Mouse (Mus musculus): ENCODE data around the gene Gm36028. TPM values are rescaled to one million over a fixed set of nuclear protein-coding genes. Genes with fewer than 3 reads are reported as not detected.
A peak's percentile ranks its signal among the peaks of the same experiment; 100 is the strongest.

Gene Gm36028
- polyA plus RNA-seq, 1 experiment = 0.25 TPM

DNA sequence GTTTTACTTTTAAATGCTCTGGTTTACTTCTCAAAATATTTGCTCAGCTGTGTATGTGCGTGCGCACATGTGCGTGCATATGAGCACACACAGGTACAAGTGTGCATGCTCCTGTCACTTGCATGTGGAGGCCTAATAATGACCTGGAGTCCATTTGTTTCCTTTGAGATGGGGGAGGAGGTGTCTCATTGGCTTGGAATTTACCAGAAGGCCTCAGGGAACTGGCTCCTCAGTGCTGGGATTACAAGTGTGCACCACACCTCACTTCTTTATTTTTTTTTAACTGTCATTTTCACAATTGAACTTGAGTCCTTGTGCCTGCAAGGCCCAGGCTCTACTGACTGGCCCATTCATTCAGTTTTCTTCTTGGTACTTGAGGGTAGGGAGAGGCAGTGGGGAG lies 16.5 kb upstream of the Gm36028 start:
- TF ChIP-seq CTCF (IDR thresholded peaks at IDR 0.05; ENCODE audit: borderline replicate concordance, extremely low read depth, insufficient read depth, insufficient read length) (no peak), POLR2A (IDR thresholded peaks at IDR 0.05; ENCODE audit: borderline replicate concordance, extremely low read depth, insufficient read depth, insufficient read length, poor library complexity, severe bottlenecking) (no peak)
- no peak for DNase-seq (ENCODE audit: low read depth)

DNA sequence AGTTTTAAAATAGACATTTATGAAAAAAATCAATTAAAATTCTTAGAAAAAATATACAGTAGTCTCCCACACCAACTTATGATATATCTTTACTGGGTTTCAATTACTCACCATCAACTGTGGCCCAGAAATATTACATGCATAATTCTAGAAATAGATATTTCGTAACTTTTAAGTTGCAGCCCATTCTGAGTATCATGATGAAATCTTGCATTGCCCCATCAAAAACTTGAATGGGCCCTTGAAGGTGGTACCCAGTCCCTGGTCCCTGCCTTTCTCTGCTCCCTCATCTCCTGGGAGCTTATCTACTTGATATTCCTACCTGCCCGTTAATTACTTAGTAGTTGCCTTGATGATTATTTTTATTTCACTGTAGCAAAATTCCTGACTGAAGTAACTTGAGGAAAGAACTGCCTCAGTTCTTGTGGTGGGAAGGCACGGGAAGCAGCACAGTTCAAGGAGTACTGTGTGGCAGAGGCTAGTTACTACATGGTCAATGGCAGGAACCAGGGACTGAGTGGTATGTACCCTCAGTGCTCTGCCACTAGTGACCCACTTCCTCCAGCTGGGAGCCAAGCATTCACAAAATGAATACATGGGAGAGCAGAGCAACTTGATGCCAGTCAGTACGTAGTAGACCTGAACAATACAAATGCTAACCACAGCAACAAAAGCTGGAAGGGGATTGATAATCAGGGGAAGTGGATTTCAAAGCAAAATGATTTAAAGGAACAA lies 13.7 kb upstream of the Gm36028 start:
- TF ChIP-seq POLR2A (IDR thresholded peaks at IDR 0.05; ENCODE audit: borderline replicate concordance, extremely low read depth, insufficient read depth, insufficient read length, poor library complexity, severe bottlenecking) (no peak), CTCF (IDR thresholded peaks at IDR 0.05; ENCODE audit: borderline replicate concordance, extremely low read depth, insufficient read depth, insufficient read length) (no peak)
- no peak for DNase-seq (ENCODE audit: low read depth)

DNA sequence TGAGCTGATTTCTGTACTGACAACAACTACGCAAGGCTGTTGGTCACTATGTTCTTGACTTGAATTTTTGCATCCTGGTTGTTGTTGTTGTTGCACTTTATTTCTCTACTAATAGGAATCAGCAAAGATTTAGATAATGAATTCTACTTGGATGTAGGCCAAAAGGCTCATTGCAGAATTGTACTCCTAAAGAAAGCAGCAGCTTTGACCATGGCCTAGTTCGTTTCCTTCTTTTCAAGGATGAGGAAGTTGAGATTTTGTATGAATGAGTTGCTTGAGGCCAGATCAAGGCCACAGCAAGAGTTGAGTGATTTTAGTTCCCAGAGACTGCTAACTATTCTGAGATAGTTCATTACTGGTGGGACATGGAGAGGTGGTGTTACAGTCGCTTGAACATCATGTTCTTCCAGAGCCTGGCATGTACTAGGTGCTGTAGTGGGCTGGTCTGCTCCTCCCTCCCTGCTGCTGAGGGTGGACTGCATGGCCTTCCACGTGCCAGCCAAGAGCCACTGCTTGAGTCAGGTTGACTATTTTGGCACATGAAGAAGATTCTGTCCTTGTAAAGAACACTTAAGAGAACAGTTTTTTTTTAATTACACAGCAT lies 10.3 kb upstream of the Gm36028 start:
- TF ChIP-seq POLR2A (IDR thresholded peaks at IDR 0.05; ENCODE audit: borderline replicate concordance, extremely low read depth, insufficient read depth, insufficient read length, poor library complexity, severe bottlenecking) (no peak), CTCF (IDR thresholded peaks at IDR 0.05; ENCODE audit: borderline replicate concordance, extremely low read depth, insufficient read depth, insufficient read length) (no peak)
- peak; percentile 37 for DNase-seq (ENCODE audit: low read depth)

DNA sequence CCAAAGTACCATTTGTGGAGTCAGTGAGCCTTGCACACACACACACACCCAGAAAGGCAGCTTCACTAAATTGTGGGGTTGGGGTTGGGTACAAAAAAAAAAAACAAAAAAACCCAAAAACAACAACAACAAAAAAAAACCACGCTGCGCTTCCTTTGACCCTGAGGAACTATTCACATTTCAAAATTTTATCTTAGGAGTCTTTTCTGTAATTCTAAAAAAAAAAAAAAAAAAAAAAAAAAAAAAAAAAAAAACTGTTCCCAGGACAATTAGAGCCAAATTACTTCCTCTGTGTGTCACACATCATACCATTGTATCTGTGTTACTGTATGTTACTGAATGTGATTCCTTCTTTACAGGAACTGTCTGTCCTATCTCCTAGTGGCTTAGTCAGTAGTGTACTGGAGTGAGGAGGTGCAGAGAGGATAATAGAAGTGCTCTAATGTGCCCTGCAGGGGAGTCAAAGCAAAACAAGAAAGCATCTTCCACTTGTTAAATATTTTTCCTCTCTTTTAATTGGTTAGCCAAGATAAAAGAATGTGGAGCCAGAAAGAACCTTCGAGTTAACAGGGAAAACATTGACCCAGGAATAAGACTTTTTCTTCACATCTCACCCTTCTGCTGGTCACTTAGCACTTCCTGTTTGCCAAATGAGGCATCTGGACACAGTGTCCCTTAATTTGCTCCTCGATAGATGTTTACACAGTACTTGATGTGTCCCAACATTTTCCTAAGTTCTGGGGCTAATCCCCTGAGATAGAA lies 8.7 kb upstream of the Gm36028 start:
- no peak for TF ChIP-seq POLR2A (IDR thresholded peaks at IDR 0.05; ENCODE audit: borderline replicate concordance, extremely low read depth, insufficient read depth, insufficient read length, poor library complexity, severe bottlenecking)
- no peak for TF ChIP-seq CTCF (IDR thresholded peaks at IDR 0.05; ENCODE audit: borderline replicate concordance, extremely low read depth, insufficient read depth, insufficient read length)
- DNase-seq (ENCODE audit: low read depth) = peak; percentile 47

DNA sequence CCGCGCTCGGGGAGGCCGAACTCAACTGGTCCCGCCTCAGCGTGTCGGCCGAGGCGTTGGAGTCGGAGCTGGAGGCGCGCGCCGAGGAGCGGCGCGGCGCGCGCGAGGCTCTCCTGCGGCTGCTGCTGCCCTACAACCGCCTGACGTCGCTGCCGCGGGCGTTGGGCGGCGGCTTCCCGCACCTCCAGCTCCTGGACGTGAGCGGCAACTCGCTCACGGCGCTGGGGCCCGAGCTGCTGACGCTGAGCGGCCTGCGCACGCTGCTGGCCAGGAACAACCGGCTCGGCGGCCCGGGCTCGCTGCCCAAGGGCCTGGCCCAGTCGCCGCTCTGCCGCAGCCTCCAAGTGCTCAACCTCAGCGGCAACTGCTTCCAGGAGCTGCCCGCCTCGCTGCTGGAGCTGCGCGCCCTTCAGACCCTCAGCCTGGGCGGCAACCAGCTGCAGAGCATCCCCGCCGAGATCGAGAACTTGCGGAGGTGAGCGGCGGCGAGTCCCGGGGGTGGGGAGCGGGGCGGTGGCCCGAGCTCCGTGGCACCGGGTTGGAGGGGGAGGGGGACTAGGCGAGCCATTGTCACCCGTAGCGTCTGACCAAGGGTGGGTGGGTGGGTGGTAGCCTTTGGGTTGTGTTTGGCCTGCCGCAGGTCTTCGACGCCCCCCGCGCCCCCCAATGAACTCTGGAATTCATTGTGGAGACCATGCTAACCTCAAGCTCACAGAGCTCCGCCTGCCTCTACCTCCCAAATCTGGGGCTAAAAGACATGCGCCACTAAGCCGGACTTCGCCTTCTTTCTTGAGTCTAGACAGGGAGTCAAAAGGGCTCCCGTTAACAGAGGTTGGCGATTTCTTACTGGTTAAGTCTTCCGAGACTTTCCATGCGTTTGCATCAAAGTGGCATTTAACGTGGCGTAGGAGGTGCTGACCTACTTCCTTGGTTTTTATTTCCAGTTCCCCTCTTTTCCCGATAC lies 7.8 kb upstream of the Gm36028 start:
- peak; percentile 89 for DNase-seq (ENCODE audit: low read depth)
- TF ChIP-seq POLR2A (IDR thresholded peaks at IDR 0.05; ENCODE audit: borderline replicate concordance, extremely low read depth, insufficient read depth, insufficient read length, poor library complexity, severe bottlenecking) = peak; percentile 57
- TF ChIP-seq CTCF (IDR thresholded peaks at IDR 0.05; ENCODE audit: borderline replicate concordance, extremely low read depth, insufficient read depth, insufficient read length) = no peak

DNA sequence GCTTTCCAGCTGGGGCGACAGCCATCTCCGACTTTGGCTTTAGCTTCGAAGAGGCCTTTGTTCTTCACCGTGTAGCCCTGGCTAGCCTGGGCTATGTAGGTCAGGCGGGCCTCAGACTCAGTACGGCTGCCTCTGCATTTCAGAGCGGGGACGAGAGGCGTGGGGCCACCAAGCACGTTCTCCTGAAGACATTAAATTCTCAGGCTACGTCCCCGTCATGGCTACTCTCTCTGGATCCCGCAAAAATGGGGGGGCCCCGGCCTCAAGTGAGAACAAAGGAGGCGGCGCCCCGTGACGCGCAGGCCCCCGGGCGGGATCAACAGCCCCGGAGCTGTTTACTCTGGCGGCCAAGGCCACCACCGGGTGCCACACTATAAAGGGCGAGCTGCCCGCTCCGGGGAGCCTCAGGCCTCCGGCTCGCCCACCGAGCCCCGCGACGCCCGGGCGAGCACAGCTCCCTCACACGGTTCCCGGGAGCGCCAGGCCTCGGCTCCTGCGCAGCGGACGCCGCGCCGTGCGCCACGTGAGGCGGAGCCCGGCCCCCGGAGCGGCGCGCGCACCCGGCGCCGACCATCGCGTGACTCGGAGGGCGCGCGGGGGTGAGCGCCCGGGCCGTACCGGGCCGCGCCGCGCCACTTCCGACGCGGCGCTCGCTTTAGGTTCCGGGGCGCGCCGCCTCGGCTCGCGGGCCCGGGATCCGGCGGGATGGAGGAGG lies 7.0 kb upstream of the Gm36028 start, which contains the start of gene Lrrc58:
Gene Lrrc58, plus strand, starts transcription at position 599 of the 715 bp plus-strand sequence.
- DNase-seq (ENCODE audit: low read depth) = peak; percentile 92
- TF ChIP-seq CTCF (IDR thresholded peaks at IDR 0.05; ENCODE audit: borderline replicate concordance, extremely low read depth, insufficient read depth, insufficient read length) (no peak), POLR2A (IDR thresholded peaks at IDR 0.05; ENCODE audit: borderline replicate concordance, extremely low read depth, insufficient read depth, insufficient read length, poor library complexity, severe bottlenecking) (peak; percentile 92)

DNA sequence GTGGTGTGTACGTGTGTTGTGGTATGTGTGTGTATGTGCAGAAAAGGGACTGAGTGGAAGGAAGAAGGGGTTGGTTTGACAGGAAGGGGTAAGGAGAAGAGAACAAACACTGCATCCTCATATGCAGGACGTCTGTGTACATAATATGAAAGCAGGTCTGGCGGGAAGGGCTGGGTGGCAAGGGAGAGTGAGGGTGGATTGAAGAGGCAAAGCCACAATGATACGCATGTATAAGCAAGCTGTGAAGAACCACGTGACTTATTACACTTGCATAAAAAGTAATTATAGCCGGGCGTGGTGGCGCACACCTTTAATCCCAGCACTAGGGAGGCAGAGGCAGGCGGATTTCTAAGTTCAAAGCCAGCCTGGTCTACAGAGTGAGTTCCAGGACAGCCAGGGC lies 4.9 kb upstream of the Gm36028 start:
- TF ChIP-seq CTCF (IDR thresholded peaks at IDR 0.05; ENCODE audit: borderline replicate concordance, extremely low read depth, insufficient read depth, insufficient read length) = no peak
- no peak for TF ChIP-seq POLR2A (IDR thresholded peaks at IDR 0.05; ENCODE audit: borderline replicate concordance, extremely low read depth, insufficient read depth, insufficient read length, poor library complexity, severe bottlenecking)
- no peak for DNase-seq (ENCODE audit: low read depth)

DNA sequence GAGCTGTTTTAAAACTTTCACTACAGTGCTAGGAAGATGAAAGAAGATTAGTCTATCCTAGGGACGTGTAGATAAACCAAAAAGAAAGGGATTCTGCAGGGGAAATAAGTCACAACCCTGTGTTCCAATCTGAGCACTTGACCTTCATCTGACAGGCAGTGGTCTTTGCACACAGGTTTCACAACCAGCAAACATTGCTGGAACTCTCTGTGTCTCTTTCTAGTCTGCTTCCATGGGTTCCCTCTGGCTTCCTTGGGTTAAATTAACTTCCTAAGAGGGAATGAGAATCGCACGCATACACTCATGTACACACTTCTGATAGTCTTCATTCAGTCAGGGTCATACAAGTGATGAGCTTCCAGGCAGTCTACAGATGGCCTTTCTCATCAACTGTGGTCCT lies 2.9 kb upstream of the Gm36028 start:
- TF ChIP-seq POLR2A (IDR thresholded peaks at IDR 0.05; ENCODE audit: borderline replicate concordance, extremely low read depth, insufficient read depth, insufficient read length, poor library complexity, severe bottlenecking) (no peak), CTCF (IDR thresholded peaks at IDR 0.05; ENCODE audit: borderline replicate concordance, extremely low read depth, insufficient read depth, insufficient read length) (no peak)

DNA sequence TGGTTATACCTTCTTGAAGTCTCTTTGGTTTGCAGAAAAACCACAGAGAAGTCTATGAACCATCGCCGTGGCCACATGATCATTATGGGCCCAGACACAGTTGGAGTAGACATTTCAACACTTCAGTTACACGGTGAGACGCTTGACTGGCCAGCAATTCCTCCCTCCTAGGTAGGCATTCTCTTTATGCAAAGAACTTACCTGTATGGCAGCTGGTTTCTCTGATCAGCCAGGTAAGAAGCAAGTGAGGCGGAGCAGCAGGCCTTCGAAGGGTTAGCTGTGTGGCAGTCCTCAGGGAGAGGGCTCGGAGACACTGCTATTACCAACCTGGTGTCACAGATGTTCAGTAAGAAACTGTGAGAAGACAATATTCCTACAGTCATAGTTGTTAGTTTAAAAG lies 733 bp downstream of the Gm36028 start:
- no peak for TF ChIP-seq POLR2A (IDR thresholded peaks at IDR 0.05; ENCODE audit: borderline replicate concordance, extremely low read depth, insufficient read depth, insufficient read length, poor library complexity, severe bottlenecking)
- no peak for TF ChIP-seq CTCF (IDR thresholded peaks at IDR 0.05; ENCODE audit: borderline replicate concordance, extremely low read depth, insufficient read depth, insufficient read length)
- no peak for DNase-seq (ENCODE audit: low read depth)

More for the DNA sequence above, 2.9 kb upstream of the Gm36028 start:
- DNase-seq (ENCODE audit: low read depth) = no peak

DNA sequence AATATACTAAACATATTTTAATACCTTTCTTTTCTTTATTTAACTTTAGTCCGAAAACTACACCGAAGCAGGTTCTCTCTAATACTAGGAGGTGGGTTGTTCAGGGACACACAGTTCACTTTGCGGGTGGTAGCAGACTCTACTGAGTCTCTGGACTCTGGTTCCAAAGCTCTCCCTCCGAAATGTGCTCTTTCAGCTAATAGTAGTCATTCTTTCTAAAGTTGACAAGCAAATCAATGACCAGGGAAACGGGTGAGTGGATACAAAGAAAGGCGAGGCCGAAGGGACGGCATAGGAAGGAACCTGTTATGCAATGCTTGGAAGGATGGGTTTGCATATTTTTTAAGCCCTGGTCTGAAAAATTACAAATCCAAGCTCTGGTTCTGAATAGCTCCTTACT lies 3.5 kb downstream of the Gm36028 start:
- TF ChIP-seq CTCF (IDR thresholded peaks at IDR 0.05; ENCODE audit: borderline replicate concordance, extremely low read depth, insufficient read depth, insufficient read length) = no peak
- TF ChIP-seq POLR2A (IDR thresholded peaks at IDR 0.05; ENCODE audit: borderline replicate concordance, extremely low read depth, insufficient read depth, insufficient read length, poor library complexity, severe bottlenecking) = no peak

More for the DNA sequence above, 3.5 kb downstream of the Gm36028 start:
- no peak for DNase-seq (ENCODE audit: low read depth)
